Mouse (Mus musculus) liver, adult 10 weeks (tissue): ENCODE measurements around the gene Apol9a. TPM values are rescaled to one million over a fixed set of nuclear protein-coding genes. Genes with fewer than 3 reads are reported as not detected.

Experiments
- polyA plus RNA-seq: library from polyadenylated mRNA; stranded (reverse); fragments of 350-450 nt; fragmentation: Illumina TruSeq; extraction: RNeasy Lipid Tissue Mini Kit (QIAGEN cat#74804); gene quantifications from one replicate; pipeline ENCODE4 v1.2.3, GENCODE M21; 2014; ENCODE audit warnings: low read depth, low replicate concordance

The Apol9a gene
- polyA plus RNA-seq, result 10.9 TPM

DNA sequence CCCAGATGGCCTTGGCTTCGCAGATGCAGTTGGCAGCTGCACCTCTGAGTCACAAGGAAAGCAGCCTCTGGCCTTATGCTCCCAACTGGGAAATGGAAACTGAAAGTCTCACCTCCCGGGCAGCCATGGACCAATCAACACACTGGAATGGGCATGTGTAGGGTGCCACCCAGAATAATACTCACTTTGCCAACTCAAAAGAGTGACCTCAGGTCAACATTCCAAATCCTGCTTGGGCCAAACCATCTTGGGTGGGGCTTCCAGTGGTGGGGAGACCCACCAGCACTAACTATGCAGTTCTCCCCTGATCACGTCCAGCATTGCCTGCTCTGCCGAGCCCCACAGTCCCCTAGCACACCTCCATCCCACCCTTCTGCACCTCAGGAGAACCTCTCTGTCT is at the start of gene Apol9a:
TSS of gene Apol9a (minus strand) at position 101 of the 400 bp plus-strand sequence.

DNA sequence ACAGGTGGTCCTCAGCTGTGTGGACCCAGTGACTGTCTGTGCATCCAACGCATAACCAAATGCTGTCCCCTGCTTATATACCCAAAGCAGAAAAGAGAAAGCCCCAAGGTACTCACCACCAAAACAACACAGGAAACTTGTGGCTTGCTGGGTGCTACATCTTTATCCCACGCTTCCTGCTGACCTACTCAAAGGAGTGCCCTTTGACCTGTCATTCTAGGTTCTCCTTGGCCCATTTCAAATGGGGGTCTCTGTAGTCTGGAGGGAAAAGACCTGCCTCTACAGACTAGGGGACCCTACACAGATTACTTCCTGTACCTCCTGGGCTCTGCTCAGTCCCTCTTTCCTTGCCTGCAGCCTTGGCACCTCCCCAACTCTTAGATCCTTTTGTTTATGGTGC is 36.5 kb upstream of the Apol9a start, which contains the start of gene Apol7b:
TSS of gene Apol7b (minus strand) at position 101 of the 400 bp plus-strand sequence.

DNA sequence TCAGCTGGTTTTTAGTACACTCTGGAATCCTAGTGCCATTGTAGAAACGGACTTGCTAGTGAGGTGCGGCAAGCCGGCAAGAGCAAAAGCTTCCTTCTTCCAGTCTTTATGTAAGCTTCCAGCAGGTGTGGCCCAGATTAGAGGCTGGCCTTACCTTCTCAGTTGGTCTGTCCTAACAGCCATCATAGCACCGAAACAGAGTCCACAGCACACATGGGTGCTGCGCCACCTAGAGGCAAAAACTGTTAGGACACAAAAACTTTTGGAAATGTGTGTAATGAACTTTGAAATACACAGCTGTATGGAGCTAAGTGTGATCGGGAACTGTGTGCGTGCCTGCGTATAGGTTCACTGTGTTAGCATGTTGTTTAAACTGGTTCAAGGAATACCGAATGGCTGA is 11.9 kb downstream of the Apol9a start, which contains the start of gene Apol7a:
TSS of gene Apol7a (minus strand) at position 84 of the 400 bp plus-strand sequence.

Other genes starting within 250 kb of the Apol9a start
- 11.9 TPM for gene Rbfox2, start 104.1 kb downstream of the Apol9a start, polyA plus RNA-seq
- gene Apol7a, start 12.0 kb downstream of the Apol9a start, polyA plus RNA-seq, result 173 TPM
- gene Apol7b, start 36.4 kb upstream of the Apol9a start, polyA plus RNA-seq, result not detected
- gene Apol10a, start 65.9 kb upstream of the Apol9a start, polyA plus RNA-seq, result not detected
- not detected for gene Apol11a, start 97.1 kb upstream of the Apol9a start, polyA plus RNA-seq
- gene Apol7c, start 122.2 kb upstream of the Apol9a start, polyA plus RNA-seq, result 0.24 TPM
- gene 1700025B11Rik, start 150.8 kb upstream of the Apol9a start, polyA plus RNA-seq, result not detected
- 0.26 TPM for gene Apol10b, start 185.0 kb upstream of the Apol9a start, polyA plus RNA-seq
- not detected for gene Gm36245, start 188.1 kb upstream of the Apol9a start, polyA plus RNA-seq
- not detected for gene Apol11b, start 232.2 kb upstream of the Apol9a start, polyA plus RNA-seq